Mouse (Mus musculus): ENCODE data around the gene Dpagt1. TPM values are rescaled to one million over a fixed set of nuclear protein-coding genes. Genes with fewer than 3 reads are reported as not detected.
"Not testable (repeated sequence)": the region's sequence is repeated elsewhere in the genome, so short reads cannot be mapped to it uniquely, and the experiment has no call there.

Gene Dpagt1
- polyA plus RNA-seq, 1 experiment from 2014 or later: 32.0 TPM

GRCm38 (mm10) chr9:44300001-44300400 lies 25.8 kb upstream of the Dpagt1 start:
- H3K4me3 ChIP-seq (replicated peaks; ENCODE audit: low read length); H3K4me2 ChIP-seq (ENCODE audit: low read depth, low read length); H3K9ac ChIP-seq (ENCODE audit: low read length); H3K9me3 ChIP-seq (replicated peaks; ENCODE audit: control insufficient read depth, low read length); ATAC-seq (ENCODE audit: insufficient read depth, low FRiP score); H3K4me1 ChIP-seq (ENCODE audit: control insufficient read depth, insufficient read depth, low read length); H3K27ac ChIP-seq (ENCODE audit: low read length); H3K27me3 ChIP-seq (ENCODE audit: control insufficient read depth, insufficient read depth, low read length): not testable (repeated sequence)
- WGBS: 96% methylated on average over 3 of the region's 3 CpGs
- H3K36me3 ChIP-seq (ENCODE audit: control insufficient read depth, insufficient read depth, low read length): peaks cover 34% of the 10 kb centered on the region

- Histone ChIP-seq H3K36me3 (ENCODE audit: control insufficient read depth, insufficient read depth, low read length) (peaks cover 9% of the 10 kb centered on the region), H3K4me1 (ENCODE audit: control insufficient read depth, insufficient read depth, low read length) (peaks cover 10% of the 10 kb centered on the region), H3K4me3 (replicated peaks; ENCODE audit: low read length) (peak within 1 kb of the TSS; percentile 77), H3K9ac (ENCODE audit: low read length) (peak within 1 kb of the TSS; percentile 84), H3K4me2 (ENCODE audit: low read depth, low read length) (peak within 1 kb of the TSS; percentile 78), H3K27me3 (ENCODE audit: control insufficient read depth, insufficient read depth, low read length) (no peaks in the 10 kb centered on the region), H3K9me3 (replicated peaks; ENCODE audit: control insufficient read depth, low read length) (no peaks in the 10 kb centered on the region), H3K27ac (ENCODE audit: low read length) (peak within 1 kb of the TSS; percentile 76)
- ATAC-seq (ENCODE audit: insufficient read depth, low FRiP score): peak; percentile 99
- under 1% methylated on average over 54 of the region's 54 CpGs for WGBS
Measured at GRCm38 (mm10) chr9:44305466-44306079, 20.2 kb upstream of the Dpagt1 start, which contains the start of gene Hinfp. TSS of gene Hinfp (minus strand) at chr9:44305671.

GRCm38 (mm10) chr9:44306532-44306931 lies 19.3 kb upstream of the Dpagt1 start:
- no peak overlapping the region for H3K9ac ChIP-seq (ENCODE audit: low read length)
- H3K4me1 ChIP-seq (ENCODE audit: control insufficient read depth, insufficient read depth, low read length): peaks cover 19% of the 10 kb centered on the region
- ATAC-seq (ENCODE audit: insufficient read depth, low FRiP score): no peak
- H3K4me2 ChIP-seq (ENCODE audit: low read depth, low read length): no peak overlapping the region
- no peaks in the 10 kb centered on the region for H3K9me3 ChIP-seq (replicated peaks; ENCODE audit: control insufficient read depth, low read length)
- H3K27me3 ChIP-seq (ENCODE audit: control insufficient read depth, insufficient read depth, low read length): no peaks in the 10 kb centered on the region
- 0 out of 2 replicates have a peak, but pooled peaks cover 2% of the 10 kb centered on the region for H3K36me3 ChIP-seq (ENCODE audit: control insufficient read depth, insufficient read depth, low read length)
- H3K4me3 ChIP-seq (replicated peaks; ENCODE audit: low read length): no peak overlapping the region
- WGBS: 91% methylated on average over 6 of the region's 6 CpGs
- H3K27ac ChIP-seq (ENCODE audit: low read length): no peak overlapping the region

- no peak for ATAC-seq (ENCODE audit: insufficient read depth, low FRiP score)
- no peak overlapping the region for H3K9ac ChIP-seq (ENCODE audit: low read length)
- peaks cover 23% of the 10 kb centered on the region for H3K4me1 ChIP-seq (ENCODE audit: control insufficient read depth, insufficient read depth, low read length)
- no peak overlapping the region for H3K4me3 ChIP-seq (replicated peaks; ENCODE audit: low read length)
- no peaks in the 10 kb centered on the region for H3K9me3 ChIP-seq (replicated peaks; ENCODE audit: control insufficient read depth, low read length)
- no peaks in the 10 kb centered on the region for H3K36me3 ChIP-seq (ENCODE audit: control insufficient read depth, insufficient read depth, low read length)
- no peak overlapping the region for H3K27ac ChIP-seq (ENCODE audit: low read length)
- H3K27me3 ChIP-seq (ENCODE audit: control insufficient read depth, insufficient read depth, low read length): no peaks in the 10 kb centered on the region
- no peak overlapping the region for H3K4me2 ChIP-seq (ENCODE audit: low read depth, low read length)
- 81% methylated on average over 2 of the region's 2 CpGs for WGBS
Measured at GRCm38 (mm10) chr9:44307248-44307647, 18.6 kb upstream of the Dpagt1 start.

- Histone ChIP-seq H3K9me3 (replicated peaks; ENCODE audit: control insufficient read depth, low read length) (no peaks in the 10 kb centered on the region), H3K27me3 (ENCODE audit: control insufficient read depth, insufficient read depth, low read length) (no peaks in the 10 kb centered on the region), H3K4me3 (replicated peaks; ENCODE audit: low read length) (no peak overlapping the region), H3K4me1 (ENCODE audit: control insufficient read depth, insufficient read depth, low read length) (peaks cover 15% of the 10 kb centered on the region), H3K36me3 (ENCODE audit: control insufficient read depth, insufficient read depth, low read length) (0 out of 2 replicates have a peak, but pooled peaks cover 7% of the 10 kb centered on the region), H3K4me2 (ENCODE audit: low read depth, low read length) (no peak overlapping the region), H3K9ac (ENCODE audit: low read length) (no peak overlapping the region), H3K27ac (ENCODE audit: low read length) (no peak overlapping the region)
- WGBS: 56% methylated on average over 3 of the region's 3 CpGs
- no peak for ATAC-seq (ENCODE audit: insufficient read depth, low FRiP score)
Measured at GRCm38 (mm10) chr9:44309756-44310155, 16.1 kb upstream of the Dpagt1 start.

GRCm38 (mm10) chr9:44310750-44311135 lies 15.1 kb upstream of the Dpagt1 start:
- H3K9me3 ChIP-seq (replicated peaks; ENCODE audit: control insufficient read depth, low read length): no peaks in the 10 kb centered on the region
- peak overlapping the region; percentile 63 for H3K9ac ChIP-seq (ENCODE audit: low read length)
- ATAC-seq (ENCODE audit: insufficient read depth, low FRiP score): no peak
- H3K27me3 ChIP-seq (ENCODE audit: control insufficient read depth, insufficient read depth, low read length): no peaks in the 10 kb centered on the region
- H3K4me1 ChIP-seq (ENCODE audit: control insufficient read depth, insufficient read depth, low read length): peaks cover 13% of the 10 kb centered on the region
- H3K4me3 ChIP-seq (replicated peaks; ENCODE audit: low read length): peak overlapping the region; percentile 7; the same call in 1 of the 2 replicates
- H3K36me3 ChIP-seq (ENCODE audit: control insufficient read depth, insufficient read depth, low read length): peaks cover 14% of the 10 kb centered on the region
- H3K4me2 ChIP-seq (ENCODE audit: low read depth, low read length): peak overlapping the region; percentile 48
- peak overlapping the region; percentile 43 for H3K27ac ChIP-seq (ENCODE audit: low read length)
- 39% methylated on average over 10 of the region's 10 CpGs for WGBS

GRCm38 (mm10) chr9:44311136-44312134 lies 14.4 kb upstream of the Dpagt1 start:
- Histone ChIP-seq H3K4me2 (ENCODE audit: low read depth, low read length) (peak overlapping the region; percentile 48), H3K4me1 (ENCODE audit: control insufficient read depth, insufficient read depth, low read length) (peaks cover 13% of the 10 kb centered on the region), H3K27me3 (ENCODE audit: control insufficient read depth, insufficient read depth, low read length) (no peaks in the 10 kb centered on the region), H3K36me3 (ENCODE audit: control insufficient read depth, insufficient read depth, low read length) (peaks cover 14% of the 10 kb centered on the region), H3K27ac (ENCODE audit: low read length) (peak overlapping the region; percentile 43), H3K9ac (ENCODE audit: low read length) (peak overlapping the region; percentile 63), H3K4me3 (replicated peaks; ENCODE audit: low read length) (peak overlapping the region; percentile 7; the same call in 1 of the 2 replicates), H3K9me3 (replicated peaks; ENCODE audit: control insufficient read depth, low read length) (no peaks in the 10 kb centered on the region)
- 16% methylated on average over 27 of the region's 27 CpGs for WGBS
- peak; percentile 81 for ATAC-seq (ENCODE audit: insufficient read depth, low FRiP score)

GRCm38 (mm10) chr9:44313476-44314256 lies 12.2 kb upstream of the Dpagt1 start:
- ATAC-seq (ENCODE audit: insufficient read depth, low FRiP score): no peak
- peaks cover 26% of the 10 kb centered on the region for H3K4me1 ChIP-seq (ENCODE audit: control insufficient read depth, insufficient read depth, low read length)
- no peaks in the 10 kb centered on the region for H3K9me3 ChIP-seq (replicated peaks; ENCODE audit: control insufficient read depth, low read length)
- H3K4me3 ChIP-seq (replicated peaks; ENCODE audit: low read length): no peak overlapping the region
- no peaks in the 10 kb centered on the region for H3K27me3 ChIP-seq (ENCODE audit: control insufficient read depth, insufficient read depth, low read length)
- H3K36me3 ChIP-seq (ENCODE audit: control insufficient read depth, insufficient read depth, low read length): peaks cover 14% of the 10 kb centered on the region
- no peak overlapping the region for H3K27ac ChIP-seq (ENCODE audit: low read length)
- WGBS: 76% methylated on average over 19 of the region's 19 CpGs
- H3K4me2 ChIP-seq (ENCODE audit: low read depth, low read length): no peak overlapping the region
- H3K9ac ChIP-seq (ENCODE audit: low read length): no peak overlapping the region
